Mouse (Mus musculus) stomach, postnatal 0 days (tissue): Measurements from ENCODE around the gene Mfsd14a.

Experiments used
- CTCF ChIP-seq: IDR thresholded peaks from 2 replicates; pipeline ENCODE4 v1.5.1; 2016; ENCODE audit warnings: antibody characterized with exemption, low read depth, mild to moderate bottlenecking, moderate library complexity
- EP300 ChIP-seq: optimal IDR thresholded peaks from 2 replicates; pipeline ENCODE3; 2016; ENCODE audit warnings: antibody characterized with exemption

DNA sequence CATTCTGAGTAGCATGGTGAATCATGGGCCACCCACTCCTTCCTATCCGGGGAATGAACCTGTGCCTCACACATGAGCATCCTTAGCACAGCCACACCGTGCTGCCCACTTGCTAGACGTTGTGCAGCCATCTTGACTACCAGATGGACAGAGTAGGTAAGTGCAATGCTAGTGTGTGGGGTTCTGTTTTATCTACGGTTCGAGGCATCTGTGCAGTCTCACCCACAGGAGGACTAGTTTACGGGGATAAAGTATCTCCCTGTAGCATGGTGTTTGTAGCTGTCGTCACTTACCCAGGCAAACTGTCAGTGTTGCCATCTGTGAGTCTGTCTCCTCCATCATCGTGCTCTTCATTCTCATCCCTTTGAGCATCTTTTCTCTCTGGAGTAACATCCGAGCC, 80.3 kb downstream of the Mfsd14a start:
- no peak for TF ChIP-seq EP300
- no peak for TF ChIP-seq CTCF
